Mouse (Mus musculus) liver, embryonic 14.5 days (tissue): ENCODE results near the gene Pus10. TPM values are rescaled to one million over a fixed set of nuclear protein-coding genes. Genes with fewer than 3 reads are reported as not detected.

Experiments used
- ATAC-seq: fragments of 200-750 bp; cut with Nextera tagmentation; 2 replicates; pipeline ENCODE4 v1.8.0; 2017; ENCODE audit warnings: moderate number of reproducible peaks, mild to moderate bottlenecking, moderate library complexity; ENCODE audit not compliant: insufficient read depth
- DNase-seq, 3 experiments: peaks; one replicate each; pipeline ENCODE4 v3.0.0-alpha.2; 2012 to 2013; ENCODE audit warnings: low read depth in 3 of 3, low spot score in 3 of 3
- H3K27ac ChIP-seq: fragments of 300-500 bp; sonication (generic); 2 replicates; pipeline ENCODE4 v1.5.1; 2014; ENCODE audit warnings: moderate library complexity, mild to moderate bottlenecking, control low read depth, inconsistent platforms
- H3K27me3 ChIP-seq: fragments of 300-500 bp; sonication (generic); 2 replicates; pipeline ENCODE4 v1.6.1; 2014; ENCODE audit warnings: mild to moderate bottlenecking, low read length, moderate library complexity; ENCODE audit not compliant: control insufficient read depth, insufficient read depth
- H3K36me3 ChIP-seq: fragments of 300-500 bp; sonication (generic); replicated peaks from 2 replicates; pipeline ENCODE4 v1.6.1; 2014; ENCODE audit warnings: low read depth; ENCODE audit not compliant: control insufficient read depth, insufficient read depth
- H3K4me1 ChIP-seq, 2 experiments: fragments of 200-500 bp in 1 of 2; fragments of 300-500 bp in 1 of 2; sonication (generic) in 1 of 2; replicated peaks; 2 replicates each; pipeline ENCODE4 v1.6.1; 2012 to 2014; ENCODE audit warnings: antibody characterized with exemption in 1 of 2, inconsistent platforms in 1 of 2, low read length in 1 of 2; ENCODE audit not compliant: control insufficient read depth in 2 of 2, insufficient read depth in 2 of 2
- H3K4me2 ChIP-seq: fragments of 300-500 bp; sonication (generic); 2 replicates; pipeline ENCODE4 v1.6.1; 2014; ENCODE audit warnings: low read depth, mild to moderate bottlenecking, control low read depth, moderate library complexity
- H3K4me3 ChIP-seq, 2 experiments: fragments of 200-500 bp in 1 of 2; fragments of 300-500 bp in 1 of 2; sonication (generic) in 1 of 2; 2 replicates each; pipeline ENCODE4 v1.5.1; 2012 to 2014; ENCODE audit warnings: low read depth in 2 of 2, low read length in 2 of 2, mild to moderate bottlenecking in 2 of 2, control low read depth in 1 of 2, inconsistent platforms in 1 of 2, moderate library complexity in 1 of 2; ENCODE audit not compliant: insufficient read depth in 1 of 2
- H3K9ac ChIP-seq: fragments of 300-500 bp; sonication (generic); replicated peaks from 2 replicates; pipeline ENCODE4 v1.6.1; 2014; ENCODE audit warnings: mild to moderate bottlenecking, control low read depth, moderate library complexity
- H3K9me3 ChIP-seq: fragments of 300-500 bp; sonication (generic); 2 replicates; pipeline ENCODE4 v1.6.1; 2016; ENCODE audit warnings: low read length, mixed read lengths; ENCODE audit not compliant: control insufficient read depth
- CTCF ChIP-seq: IDR thresholded peaks from 2 replicates; pipeline ENCODE4 v1.5.1; 2016; ENCODE audit warnings: antibody characterized with exemption, low read depth, control low read depth
- EP300 ChIP-seq: IDR thresholded peaks from 2 replicates; pipeline ENCODE4 v1.6.1; 2016; ENCODE audit warnings: antibody characterized with exemption, low read depth
- WGBS: fragments of 180-500 bp; shearing (Covaris S2); extraction: QIAGEN DNeasy Blood & Tissue Kit; methylation state at CpG from one replicate; pipeline ENCODE4 v1.1.7; 2014; ENCODE audit not compliant: insufficient replicate concordance; 5-methylcytosine and 5-hydroxymethylcytosine counted together
- polyA plus RNA-seq, 2 experiments: library from polyadenylated mRNA; depleted of rRNA in 1 of 2; stranded (reverse) in 1 of 2; unstranded in 1 of 2; fragments of >200 nt; fragmentation: Nextera tagmentation in 1 of 2; extraction: Ambion mirVana in 1 of 2; gene quantifications; 2 replicates each; pipeline versions ENCODE4 v1.2.1 to v1.2.3; 2012 to 2014

The Pus10 gene
- polyA plus RNA-seq, 2 experiments = 6.1 to 13.6 TPM

DNA sequence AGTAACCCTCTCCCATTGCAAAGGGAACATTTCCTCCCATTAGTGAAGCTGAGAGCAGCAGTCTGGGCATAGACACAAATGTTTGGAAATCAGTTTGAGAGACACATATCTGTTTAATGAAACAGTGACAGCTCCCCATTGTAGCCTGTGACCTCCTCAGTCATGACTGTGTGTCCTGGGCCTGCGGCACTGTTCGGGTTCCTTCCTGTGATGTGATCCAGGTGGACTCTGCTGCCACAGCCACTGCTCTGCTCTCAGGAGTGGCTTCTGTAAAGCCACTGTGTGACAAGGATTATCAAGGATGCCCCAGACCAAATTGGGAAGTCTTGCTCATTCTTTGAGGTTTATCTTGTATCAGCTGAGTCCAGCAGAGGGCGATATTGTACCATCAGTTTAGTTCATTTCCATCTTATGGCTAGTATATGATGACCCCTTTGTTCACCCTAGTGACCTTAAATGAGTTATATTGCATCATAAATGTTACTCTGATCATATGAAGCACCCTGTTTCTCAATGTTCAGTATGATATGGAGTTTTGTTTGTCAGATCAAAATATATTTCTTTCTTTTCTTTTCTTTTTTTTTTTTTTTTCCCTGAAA lies 13.7 kb downstream of the Pus10 start:
- H3K4me1 ChIP-seq = no peaks in the 10 kb centered on the region
- H3K4me2 ChIP-seq = no peak overlapping the region
- DNase-seq (peak; percentile 38 to 52 (median 50)), ATAC-seq (peak; percentile 18; the same call in 1 of the 2 replicates)
- H3K9me3 ChIP-seq = no peaks in the 10 kb centered on the region
- no peak overlapping the region for H3K27ac ChIP-seq
- TF ChIP-seq EP300 = no peak
- TF ChIP-seq CTCF = peak; percentile 79
- WGBS = 45% methylated on average over 3 of the region's 3 CpGs
- peaks cover 2% of the 10 kb centered on the region for H3K36me3 ChIP-seq
- no peak overlapping the region for H3K4me3 ChIP-seq
- H3K9ac ChIP-seq = no peak overlapping the region
- H3K27me3 ChIP-seq = no peaks in the 10 kb centered on the region

GRCm38 (mm10) chr11:23680435-23680950 lies 15.0 kb downstream of the Pus10 start:
- ATAC-seq (no peak), DNase-seq (no peak)
- Histone ChIP-seq H3K9ac (no peak overlapping the region), H3K4me1 (no peaks in the 10 kb centered on the region), H3K27me3 (no peaks in the 10 kb centered on the region), H3K36me3 (peaks cover 2% of the 10 kb centered on the region; the same call in 1 of the 2 replicates), H3K4me3 (no peak overlapping the region), H3K9me3 (no peaks in the 10 kb centered on the region), H3K4me2 (no peak overlapping the region), H3K27ac (no peak overlapping the region)
- TF ChIP-seq CTCF = no peak
- TF ChIP-seq EP300 = no peak
- 82% methylated on average over 6 of the region's 6 CpGs for WGBS

DNA sequence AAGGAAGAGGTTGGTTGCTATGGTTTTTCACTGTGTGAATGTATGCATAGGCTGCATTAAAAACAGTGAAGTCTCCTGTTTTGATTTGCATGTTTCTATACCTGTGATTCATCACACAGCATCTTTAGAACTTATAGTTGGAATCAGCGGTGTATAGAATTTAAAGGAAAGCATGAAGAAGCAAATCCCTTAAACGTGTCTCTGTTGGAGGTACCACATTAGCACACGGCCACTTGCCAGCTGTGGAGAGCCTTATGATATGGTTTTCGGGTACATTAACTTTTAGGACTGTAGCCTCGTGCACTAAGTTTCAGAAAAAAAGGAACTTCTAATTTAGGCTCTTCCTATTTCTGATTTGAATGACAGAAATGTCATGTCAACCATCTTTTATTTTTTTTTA lies 17.1 kb downstream of the Pus10 start:
- ATAC-seq = no peak
- TF ChIP-seq EP300 (no peak), CTCF (no peak)
- Histone ChIP-seq H3K9me3 (no peaks in the 10 kb centered on the region), H3K9ac (no peak overlapping the region), H3K4me1 (no peaks in the 10 kb centered on the region), H3K27ac (no peak overlapping the region), H3K36me3 (peaks cover 2% of the 10 kb centered on the region; the same call in 1 of the 2 replicates), H3K4me2 (no peak overlapping the region), H3K4me3 (no peak overlapping the region), H3K27me3 (no peaks in the 10 kb centered on the region)
- DNase-seq = no peak
- 66% methylated on average over 5 of the region's 5 CpGs for WGBS

DNA sequence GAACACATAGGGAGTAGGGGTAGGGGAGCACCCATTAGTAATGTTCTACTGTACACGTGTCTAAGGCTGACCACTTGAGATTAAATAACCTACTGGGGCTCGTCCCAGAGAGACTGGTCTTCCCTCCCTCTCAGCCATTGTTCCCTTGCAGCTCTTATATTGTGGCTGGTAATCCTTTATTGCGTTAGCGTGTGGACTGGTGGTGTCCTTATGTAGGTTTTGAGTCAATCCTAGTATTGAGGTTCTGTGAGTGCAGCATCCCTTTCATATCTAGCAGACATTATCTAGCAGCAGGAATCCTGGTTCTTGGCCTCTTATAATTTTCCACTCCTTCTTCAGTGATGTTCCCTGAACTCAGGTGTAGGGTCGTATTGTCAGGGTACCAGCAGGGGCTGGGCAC lies 21.2 kb downstream of the Pus10 start:
- H3K9me3 ChIP-seq = no peaks in the 10 kb centered on the region
- WGBS = 72% methylated on average over 5 of the region's 5 CpGs
- no peak for ATAC-seq
- TF ChIP-seq CTCF = no peak
- TF ChIP-seq EP300 = no peak
- no peak overlapping the region for H3K9ac ChIP-seq
- no peaks in the 10 kb centered on the region for H3K4me1 ChIP-seq
- H3K4me3 ChIP-seq = no peak overlapping the region
- H3K4me2 ChIP-seq = no peak overlapping the region
- no peaks in the 10 kb centered on the region for H3K27me3 ChIP-seq
- DNase-seq = no peak
- H3K27ac ChIP-seq = no peak overlapping the region
- H3K36me3 ChIP-seq = no peaks in the 10 kb centered on the region; the same call in none of the 2 replicates

DNA sequence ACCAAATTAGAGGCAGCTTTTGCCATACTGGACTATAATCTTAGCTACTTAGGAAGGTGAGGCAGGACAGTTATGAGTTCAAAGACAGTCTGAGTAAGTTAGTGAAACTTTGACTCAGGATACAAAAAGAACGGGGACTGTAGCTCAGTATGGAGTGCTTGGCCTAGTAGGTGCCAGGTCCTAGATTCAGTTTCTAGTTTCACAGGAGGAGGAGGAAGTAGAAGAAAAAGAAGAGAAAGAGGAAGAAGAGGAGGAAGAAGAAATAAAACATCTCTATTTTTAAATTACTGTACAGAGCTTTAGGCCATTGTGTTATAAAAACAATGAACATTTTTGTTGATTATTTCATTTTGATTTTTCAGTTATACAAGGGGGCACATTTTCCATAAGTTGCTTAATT lies 22.6 kb downstream of the Pus10 start:
- Histone ChIP-seq H3K9me3 (no peaks in the 10 kb centered on the region), H3K27ac (no peak overlapping the region), H3K9ac (no peak overlapping the region), H3K36me3 (no peaks in the 10 kb centered on the region; the same call in 1 of the 2 replicates), H3K4me2 (no peak overlapping the region), H3K27me3 (no peaks in the 10 kb centered on the region), H3K4me1 (no peaks in the 10 kb centered on the region), H3K4me3 (no peak overlapping the region)
- no peak for ATAC-seq
- 71% methylated on average over 1 of the region's 1 CpGs for WGBS
- DNase-seq = no peak
- TF ChIP-seq EP300 = no peak
